Mouse (Mus musculus) monocyte, adult 2 months (primary cell): ENCODE results near the gene Igsf3.
"Not testable (repeated sequence)": the region's sequence is repeated elsewhere in the genome, so short reads cannot be mapped to it uniquely, and the experiment has no call there.

ENCODE experiments used
- DNase-seq, 2 experiments: peaks; one replicate each; pipeline ENCODE4 v3.0.0; 2022; ENCODE audit warnings: low spot score in 2 of 2, low read depth in 1 of 2

Igsf3 gene

GRCm38 (mm10) chr3:101404620-101405415, 27.9 kb downstream of the Igsf3 start:
- no peak for DNase-seq

- DNase-seq: no peak
Measured at GRCm38 (mm10) chr3:101405495-101405894, 28.6 kb downstream of the Igsf3 start.

- DNase-seq: no peak
Measured at GRCm38 (mm10) chr3:101406097-101406496, 29.2 kb downstream of the Igsf3 start.

GRCm38 (mm10) chr3:101407568-101407967, 30.7 kb downstream of the Igsf3 start:
- no peak for DNase-seq

GRCm38 (mm10) chr3:101408953-101409750, 32.3 kb downstream of the Igsf3 start:
- DNase-seq: no peak

- no peak for DNase-seq
Measured at GRCm38 (mm10) chr3:101410202-101410601, 33.3 kb downstream of the Igsf3 start.

GRCm38 (mm10) chr3:101410745-101411144, 33.9 kb downstream of the Igsf3 start:
- no peak for DNase-seq

GRCm38 (mm10) chr3:101411626-101412025, 34.7 kb downstream of the Igsf3 start:
- no peak for DNase-seq

- no peak for DNase-seq
Measured at GRCm38 (mm10) chr3:101412115-101412514, 35.2 kb downstream of the Igsf3 start.

- not testable (repeated sequence) for DNase-seq
Measured at GRCm38 (mm10) chr3:101413013-101413412, 36.1 kb downstream of the Igsf3 start.

- DNase-seq: no peak
Measured at GRCm38 (mm10) chr3:101418740-101419652, 42.1 kb downstream of the Igsf3 start.

- no peak for DNase-seq
Measured at GRCm38 (mm10) chr3:101419653-101419994, 42.7 kb downstream of the Igsf3 start.

GRCm38 (mm10) chr3:101423188-101423587, 46.3 kb downstream of the Igsf3 start:
- DNase-seq: no peak

GRCm38 (mm10) chr3:101424295-101424885, 47.5 kb downstream of the Igsf3 start:
- DNase-seq: no peak

GRCm38 (mm10) chr3:101429982-101430754, 53.3 kb downstream of the Igsf3 start:
- DNase-seq: no peak

GRCm38 (mm10) chr3:101430755-101431115, 53.9 kb downstream of the Igsf3 start:
- DNase-seq: no peak

- DNase-seq: no peak
Measured at GRCm38 (mm10) chr3:101435672-101436071, 58.8 kb downstream of the Igsf3 start.

- no peak for DNase-seq
Measured at GRCm38 (mm10) chr3:101436469-101436868, 59.6 kb downstream of the Igsf3 start.

GRCm38 (mm10) chr3:101437021-101437563, 60.2 kb downstream of the Igsf3 start:
- no peak for DNase-seq
